Mouse (Mus musculus) heart, embryonic 11.5 days (tissue): ENCODE results near the gene Nudcd3. TPM values are rescaled to one million over a fixed set of nuclear protein-coding genes. Genes with fewer than 3 reads are reported as not detected.

Source experiments
- ATAC-seq: fragments of 200-750 bp; cut with Nextera tagmentation; replicated peaks from 2 replicates; pipeline ENCODE4 v1.8.0; 2017; ENCODE audit warnings: moderate library complexity; ENCODE audit not compliant: insufficient number of reproducible peaks, low FRiP score, low TSS enrichment
- H3K27ac ChIP-seq: fragments of 300-500 bp; sonication (generic); 2 replicates; pipeline ENCODE4 v1.5.1; 2014; ENCODE audit warnings: mild to moderate bottlenecking, low read depth, low read length
- H3K27me3 ChIP-seq: fragments of 300-500 bp; sonication (generic); 2 replicates; pipeline ENCODE4 v1.6.1; 2014; ENCODE audit warnings: mild to moderate bottlenecking, low read length, mixed read lengths; ENCODE audit not compliant: control insufficient read depth, insufficient read depth
- H3K36me3 ChIP-seq: fragments of 300-500 bp; sonication (generic); 2 replicates; pipeline ENCODE4 v1.6.1; 2014; ENCODE audit warnings: mild to moderate bottlenecking, low read length, moderate library complexity, mixed read lengths; ENCODE audit not compliant: control insufficient read depth, insufficient read depth
- H3K4me1 ChIP-seq: fragments of 300-500 bp; sonication (generic); 2 replicates; pipeline ENCODE4 v1.6.1; 2014; ENCODE audit warnings: low read length; ENCODE audit not compliant: control insufficient read depth, insufficient read depth
- H3K4me2 ChIP-seq: fragments of 300-500 bp; sonication (generic); 2 replicates; pipeline ENCODE4 v1.6.1; 2014; ENCODE audit warnings: mild to moderate bottlenecking, moderate library complexity
- H3K4me3 ChIP-seq: fragments of 300-500 bp; sonication (generic); 2 replicates; pipeline ENCODE4 v1.5.1; 2014; ENCODE audit warnings: low read depth, low read length
- H3K9ac ChIP-seq: fragments of 300-500 bp; sonication (generic); 2 replicates; pipeline ENCODE4 v1.6.1; 2014; ENCODE audit warnings: mild to moderate bottlenecking, low read depth, low read length, moderate library complexity
- H3K9me3 ChIP-seq: fragments of 300-500 bp; sonication (generic); replicated peaks from 2 replicates; pipeline ENCODE4 v1.6.1; 2016; ENCODE audit warnings: low read length; ENCODE audit not compliant: control insufficient read depth
- WGBS: fragments of 180-500 bp; shearing (Covaris S2); extraction: QIAGEN DNeasy Blood & Tissue Kit; methylation state at CpG from one replicate; pipeline ENCODE4 v1.1.7; 2014; ENCODE audit not compliant: insufficient replicate concordance; 5-methylcytosine and 5-hydroxymethylcytosine counted together
- polyA plus RNA-seq: library from polyadenylated mRNA; unstranded; fragments of >200 nt; fragmentation: Nextera tagmentation; extraction: Ambion mirVana; gene quantifications from 2 replicates; pipeline ENCODE4 v1.2.1, GENCODE M21; 2014

Nudcd3 gene
- polyA plus RNA-seq, 1 experiment from 2014 or later, result 28.8 TPM

GRCm38 (mm10) chr11:6169041-6169663, 31.1 kb downstream of the Nudcd3 start:
- Histone ChIP-seq H3K27me3 (no peaks in the 10 kb centered on the region), H3K36me3 (no peaks in the 10 kb centered on the region), H3K27ac (no peak overlapping the region; the same call in 1 of the 2 replicates), H3K4me1 (peaks cover 6% of the 10 kb centered on the region; the same call in 1 of the 2 replicates), H3K9ac (no peak overlapping the region), H3K9me3 (no peaks in the 10 kb centered on the region), H3K4me3 (no peak overlapping the region), H3K4me2 (no peak overlapping the region)
- WGBS, result 68% methylated on average over 2 of the region's 2 CpGs
- no peak; the same call in 1 of the 2 replicates for ATAC-seq

DNA sequence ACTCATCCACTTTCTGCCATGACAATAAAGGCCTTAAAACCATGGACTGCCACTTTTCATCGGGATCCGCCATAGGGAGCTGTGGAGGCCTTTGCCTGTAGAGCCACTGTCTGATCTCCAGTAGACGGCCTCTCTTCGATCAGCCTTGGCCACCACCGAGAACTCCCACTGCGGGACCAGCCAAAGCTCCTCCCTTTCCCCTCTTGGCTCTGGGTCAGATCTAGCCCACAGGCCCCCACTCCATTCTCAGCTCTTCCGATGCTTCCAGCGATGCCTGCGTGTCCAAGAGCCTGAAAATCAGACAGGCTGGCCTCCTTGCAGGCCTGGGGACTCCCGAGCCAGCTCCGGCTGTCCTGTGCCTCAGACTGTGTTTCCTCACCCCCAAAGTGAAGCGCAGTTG, 33.9 kb downstream of the Nudcd3 start:
- ATAC-seq, result no peak

DNA sequence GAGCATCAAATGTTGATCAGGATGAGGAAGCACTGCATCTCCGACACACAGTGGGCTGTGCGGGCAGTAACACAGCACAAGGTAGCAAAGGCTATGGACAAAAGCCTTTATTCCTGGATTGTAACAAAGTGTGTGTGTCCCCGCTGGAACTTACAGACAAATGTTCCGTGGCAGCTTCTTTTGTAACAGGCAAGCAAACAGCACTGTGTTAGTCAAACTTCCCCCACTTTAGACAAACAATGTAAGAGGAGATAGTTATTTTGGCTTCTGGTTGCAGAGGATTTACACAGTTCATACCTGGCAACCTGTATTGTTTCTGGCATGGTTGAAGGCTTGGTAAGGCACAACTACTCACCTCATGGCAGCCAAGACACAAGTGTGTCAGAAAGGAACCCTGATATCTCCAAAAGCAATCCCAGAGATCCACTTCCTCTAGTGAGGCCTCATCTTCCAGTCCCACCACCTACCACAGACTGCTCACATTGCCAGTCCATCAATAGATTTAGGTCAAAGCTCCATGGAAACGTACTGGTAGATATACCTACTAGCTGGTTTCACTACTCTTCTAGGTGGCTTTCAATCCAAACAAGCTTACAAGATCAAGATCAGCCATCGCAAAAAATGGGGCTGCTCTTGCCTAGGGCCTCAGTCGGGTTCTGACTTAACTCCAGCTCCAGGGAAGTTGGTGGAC, 34.7 kb downstream of the Nudcd3 start:
- no peak for ATAC-seq
- no peaks in the 10 kb centered on the region for H3K36me3 ChIP-seq
- H3K9me3 ChIP-seq, result no peaks in the 10 kb centered on the region
- WGBS, result 91% methylated on average over 7 of the region's 7 CpGs
- no peak overlapping the region for H3K9ac ChIP-seq
- no peak overlapping the region for H3K27ac ChIP-seq
- peaks cover 16% of the 10 kb centered on the region for H3K4me1 ChIP-seq
- no peak overlapping the region for H3K4me2 ChIP-seq
- H3K4me3 ChIP-seq, result no peak overlapping the region
- no peaks in the 10 kb centered on the region for H3K27me3 ChIP-seq

More for the DNA sequence above, 33.9 kb downstream of the Nudcd3 start:
- Histone ChIP-seq H3K9me3 (no peaks in the 10 kb centered on the region), H3K4me2 (no peak overlapping the region), H3K36me3 (no peaks in the 10 kb centered on the region), H3K4me3 (no peak overlapping the region), H3K27me3 (no peaks in the 10 kb centered on the region), H3K9ac (no peak overlapping the region), H3K27ac (no peak overlapping the region), H3K4me1 (peaks cover 10% of the 10 kb centered on the region; the same call in 1 of the 2 replicates)
- WGBS, result 93% methylated on average over 12 of the region's 12 CpGs

DNA sequence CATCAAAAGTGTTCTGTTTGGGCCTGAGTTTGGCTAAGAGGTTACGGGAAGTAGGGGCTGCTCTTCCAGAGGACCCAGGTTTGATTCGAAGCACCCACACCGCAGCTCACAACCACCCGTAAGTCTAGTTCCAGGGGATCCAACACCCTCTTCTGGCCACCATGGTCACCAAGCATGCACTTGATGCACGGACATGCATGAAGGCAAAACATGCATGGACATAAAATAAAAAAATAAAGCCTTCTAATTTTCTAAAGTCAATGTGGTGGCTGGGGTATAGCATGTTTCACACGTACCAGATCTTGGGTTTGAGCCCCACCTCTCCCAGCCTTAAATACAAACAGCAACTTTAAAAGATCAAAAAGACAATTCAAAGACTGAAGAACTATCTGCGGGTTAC, 35.4 kb downstream of the Nudcd3 start:
- no peak overlapping the region for H3K4me2 ChIP-seq
- no peak overlapping the region for H3K9ac ChIP-seq
- H3K36me3 ChIP-seq, result no peaks in the 10 kb centered on the region
- H3K27me3 ChIP-seq, result no peaks in the 10 kb centered on the region
- 93% methylated on average over 7 of the region's 7 CpGs for WGBS
- ATAC-seq, result no peak
- no peak overlapping the region for H3K4me3 ChIP-seq
- H3K27ac ChIP-seq, result no peak overlapping the region
- peaks cover 16% of the 10 kb centered on the region for H3K4me1 ChIP-seq
- no peaks in the 10 kb centered on the region for H3K9me3 ChIP-seq

GRCm38 (mm10) chr11:6163706-6164105, 36.5 kb downstream of the Nudcd3 start:
- Histone ChIP-seq H3K9ac (no peak overlapping the region), H3K4me2 (no peak overlapping the region)
- no peak for ATAC-seq

GRCm38 (mm10) chr11:6163062-6163461, 37.2 kb downstream of the Nudcd3 start:
- Histone ChIP-seq H3K4me2 (no peak overlapping the region), H3K36me3 (no peaks in the 10 kb centered on the region), H3K4me3 (no peak overlapping the region), H3K9me3 (no peaks in the 10 kb centered on the region), H3K27me3 (no peaks in the 10 kb centered on the region), H3K4me1 (peaks cover 10% of the 10 kb centered on the region), H3K27ac (0 out of 2 replicates have a peak overlapping the region, but pooled peaks have one; percentile 29), H3K9ac (no peak overlapping the region)
- 81% methylated on average over 3 of the region's 3 CpGs for WGBS
- no peak for ATAC-seq

More at GRCm38 (mm10) chr11:6163706-6164105, 36.5 kb downstream of the Nudcd3 start:
- Histone ChIP-seq H3K9me3 (no peaks in the 10 kb centered on the region), H3K4me1 (peaks cover 10% of the 10 kb centered on the region), H3K4me3 (no peak overlapping the region), H3K36me3 (no peaks in the 10 kb centered on the region), H3K27me3 (no peaks in the 10 kb centered on the region), H3K27ac (no peak overlapping the region)
- WGBS, result 86% methylated on average over 12 of the region's 12 CpGs

DNA sequence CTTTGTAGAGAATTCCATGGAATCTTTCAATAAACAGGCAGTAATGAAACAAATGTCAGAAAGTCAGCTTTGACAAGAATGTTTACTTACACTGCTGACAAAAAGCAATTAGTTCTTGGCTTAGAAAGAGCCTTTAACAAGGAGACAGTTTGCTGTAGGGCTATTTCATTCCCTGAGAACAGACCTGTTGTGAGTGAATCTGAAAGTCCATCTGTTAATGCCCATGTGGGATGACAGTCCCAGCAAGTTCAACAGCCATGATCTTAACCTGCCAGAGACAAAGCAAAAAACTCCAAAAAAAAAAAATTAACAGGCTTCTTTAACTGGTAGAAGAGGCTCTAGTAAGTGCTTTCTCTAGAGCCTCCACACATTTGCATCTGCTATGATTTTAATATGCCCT, 38.7 kb downstream of the Nudcd3 start:
- Histone ChIP-seq H3K4me2 (no peak overlapping the region), H3K36me3 (no peaks in the 10 kb centered on the region), H3K27ac (no peak overlapping the region), H3K9me3 (no peaks in the 10 kb centered on the region), H3K4me3 (no peak overlapping the region), H3K9ac (no peak overlapping the region), H3K27me3 (no peaks in the 10 kb centered on the region), H3K4me1 (peaks cover 15% of the 10 kb centered on the region)
- ATAC-seq, result no peak

DNA sequence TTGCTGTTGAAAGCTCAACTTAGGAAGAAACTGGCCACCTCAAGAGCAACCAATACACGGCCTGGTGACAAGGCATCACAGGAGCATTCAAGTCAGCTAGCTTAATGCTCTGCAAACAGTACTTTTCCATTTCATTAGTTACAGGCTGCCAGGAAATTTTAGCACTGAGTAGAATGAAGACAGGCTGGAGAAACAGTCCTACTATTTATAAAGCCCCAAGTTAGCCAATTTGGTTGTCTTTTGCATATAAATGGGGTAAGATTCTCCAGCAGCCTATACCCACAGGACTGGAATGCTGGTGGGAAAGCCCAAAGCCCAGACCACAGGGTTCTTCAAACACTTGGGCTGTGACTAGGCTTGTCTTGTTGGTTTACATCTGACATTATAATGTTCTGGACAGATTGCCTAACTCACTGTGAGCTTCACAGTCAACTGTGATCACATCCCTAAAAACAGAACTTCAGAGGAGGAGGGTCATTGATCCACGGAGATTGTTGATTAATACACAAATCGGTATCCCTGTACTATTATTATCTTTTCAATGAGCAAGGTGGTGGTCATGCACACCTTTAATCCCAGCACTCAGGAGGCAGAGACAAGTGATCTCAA, 39.4 kb downstream of the Nudcd3 start:
- 74% methylated on average over 3 of the region's 3 CpGs for WGBS
- Histone ChIP-seq H3K4me3 (no peak overlapping the region), H3K9ac (no peak overlapping the region), H3K27ac (no peak overlapping the region), H3K36me3 (no peaks in the 10 kb centered on the region), H3K9me3 (no peaks in the 10 kb centered on the region), H3K4me2 (no peak overlapping the region), H3K27me3 (no peaks in the 10 kb centered on the region), H3K4me1 (peaks cover 15% of the 10 kb centered on the region)
- no peak for ATAC-seq
